In the genomic region with DNA sequence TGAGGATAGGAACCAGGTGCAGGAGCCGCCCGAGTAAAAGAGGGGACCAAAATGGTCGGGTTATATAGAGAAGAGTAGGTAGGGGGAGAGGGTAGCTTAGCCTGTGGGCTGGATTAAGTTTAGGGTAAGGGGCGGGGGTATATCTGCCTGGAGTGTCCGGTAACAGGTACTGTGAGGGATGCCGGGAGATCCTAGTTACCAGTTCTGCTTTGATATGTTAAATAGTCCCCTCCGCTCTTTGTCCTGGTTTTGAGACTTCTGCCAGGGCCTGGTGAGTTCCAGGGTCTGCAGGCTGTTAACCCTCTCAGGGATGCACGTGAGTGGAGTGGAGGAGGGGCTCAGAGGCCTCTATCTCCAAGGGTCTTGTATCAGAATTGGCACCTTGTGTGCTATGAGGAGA, we compare ENCODE assay signal across 10 mouse cellular contexts. TPM values are rescaled to one million over a fixed set of nuclear protein-coding genes. Genes with fewer than 3 reads are reported as not detected.
A peak's percentile ranks its signal among the peaks of the same experiment; 100 is the strongest.
DNase-seq lines count a peak whose midpoint lies in the region; ATAC-seq lines count a peak whose summit lies in the region.
"Had no signal": no experiment of that assay in that cellular context is flagged by ENCODE, and none has a peak within 500 bp of the region (broad histone marks: within the 10 kb centered on the region; RNA-seq: fewer than 3 reads in every experiment).

No protein-coding gene starts in this region.

- peak overlapping the region; percentile 98 for H3K4me3 ChIP-seq in liver, embryonic 11.5 days (ENCODE audit: low read depth, low read length)
- H3K4me3 ChIP-seq in embryonic facial prominence, embryonic 11.5 days (ENCODE audit: low read depth, low read length): peak overlapping the region; percentile 89
- H3K4me3 ChIP-seq in intestine, embryonic 15.5 days (replicated peaks): peak overlapping the region; percentile 86
- peak overlapping the region; percentile 96 for H3K4me3 ChIP-seq in neural tube, embryonic 13.5 days

- peaks cover 44% of the 10 kb centered on the region for H3K4me1 ChIP-seq in liver, embryonic 11.5 days (replicated peaks; ENCODE audit: control insufficient read depth, insufficient read depth, low read length)
- peaks cover 5% of the 10 kb centered on the region; the same call in 1 of the 2 replicates for H3K4me1 ChIP-seq in embryonic facial prominence, embryonic 11.5 days (ENCODE audit: control insufficient read depth, insufficient read depth, low read length)
- H3K4me1 ChIP-seq in intestine, embryonic 15.5 days (replicated peaks): peaks cover 51% of the 10 kb centered on the region
- H3K4me1 ChIP-seq in neural tube, embryonic 13.5 days (replicated peaks): peaks cover 80% of the 10 kb centered on the region

- H3K27me3 ChIP-seq in liver, embryonic 11.5 days (replicated peaks; ENCODE audit: control insufficient read depth, insufficient read depth, low read length): peaks cover 2% of the 10 kb centered on the region
- peaks cover 2% of the 10 kb centered on the region; the same call in 1 of the 2 replicates for H3K27me3 ChIP-seq in embryonic facial prominence, embryonic 11.5 days (ENCODE audit: control insufficient read depth, insufficient read depth, low read length)
- H3K27me3 ChIP-seq in intestine, embryonic 15.5 days (replicated peaks): no peaks in the 10 kb centered on the region
- peaks cover 20% of the 10 kb centered on the region for H3K27me3 ChIP-seq in neural tube, embryonic 13.5 days

- 18% methylated on average over 8 of the region's 8 CpGs for WGBS in liver, embryonic 11.5 days
- WGBS in embryonic facial prominence, embryonic 11.5 days: 4% methylated on average over 8 of the region's 8 CpGs
- WGBS in intestine, embryonic 15.5 days: 14% methylated on average over 8 of the region's 8 CpGs
- 7% methylated on average over 8 of the region's 8 CpGs for WGBS in neural tube, embryonic 13.5 days

- H3K9me3 ChIP-seq in liver, embryonic 11.5 days (ENCODE audit: control insufficient read depth, low read length): no peaks in the 10 kb centered on the region
- H3K9me3 ChIP-seq in embryonic facial prominence, embryonic 11.5 days (replicated peaks; ENCODE audit: control insufficient read depth, low read length): no peaks in the 10 kb centered on the region
- no peaks in the 10 kb centered on the region for H3K9me3 ChIP-seq in intestine, embryonic 15.5 days
- H3K9me3 ChIP-seq in neural tube, embryonic 13.5 days: no peaks in the 10 kb centered on the region

- H3K36me3 ChIP-seq in liver, embryonic 11.5 days (ENCODE audit: control insufficient read depth, insufficient read depth, low read length): peaks cover 31% of the 10 kb centered on the region
- peaks cover 7% of the 10 kb centered on the region for H3K36me3 ChIP-seq in embryonic facial prominence, embryonic 11.5 days (replicated peaks; ENCODE audit: control insufficient read depth, insufficient read depth, low read depth, low read length)
- H3K36me3 ChIP-seq in intestine, embryonic 15.5 days: peaks cover 11% of the 10 kb centered on the region
- H3K36me3 ChIP-seq in neural tube, embryonic 13.5 days: peaks cover 39% of the 10 kb centered on the region

- peak overlapping the region; percentile 95 for H3K4me2 ChIP-seq in liver, embryonic 11.5 days
- H3K4me2 ChIP-seq in embryonic facial prominence, embryonic 11.5 days (ENCODE audit: low read depth, low read length): peak overlapping the region; percentile 70
- H3K4me2 ChIP-seq in intestine, embryonic 15.5 days (replicated peaks): peak overlapping the region; percentile 93
- peak overlapping the region; percentile 92 for H3K4me2 ChIP-seq in neural tube, embryonic 13.5 days

- peak overlapping the region; percentile 100; the same call in 1 of the 2 replicates for H3K27ac ChIP-seq in liver, embryonic 11.5 days (ENCODE audit: low read depth, low read length)
- peak overlapping the region; percentile 98 for H3K27ac ChIP-seq in embryonic facial prominence, embryonic 11.5 days (replicated peaks; ENCODE audit: low read depth, low read length)
- no peak overlapping the region for H3K27ac ChIP-seq in intestine, embryonic 15.5 days
- H3K27ac ChIP-seq in neural tube, embryonic 13.5 days (replicated peaks): peak overlapping the region; percentile 98

- no peak for DNase-seq in liver, embryonic 11.5 days (ENCODE audit: low spot score)
- DNase-seq in liver: no peak
- peak; percentile 67 for DNase-seq in embryonic facial prominence, embryonic 11.5 days (ENCODE audit: low spot score)
- no peak for DNase-seq in cerebellum, postnatal 36 days
- no peak for DNase-seq in cerebellum, postnatal 10 days
- DNase-seq in kidney, postnatal 4 days: no peak

- no peak for ATAC-seq in liver, embryonic 11.5 days (replicated peaks; ENCODE audit: low FRiP score)
- peak; percentile 31 for ATAC-seq in embryonic facial prominence, embryonic 11.5 days (replicated peaks; ENCODE audit: insufficient number of reproducible peaks, low FRiP score, low TSS enrichment, low read depth)
- ATAC-seq in intestine, embryonic 15.5 days: no peak
- 0 out of 2 replicates have a peak, but pooled peaks have one; percentile 6 for ATAC-seq in neural tube, embryonic 13.5 days (ENCODE audit: low read depth)

- H3K9ac ChIP-seq in liver, embryonic 11.5 days (ENCODE audit: low read depth, low read length): peak overlapping the region; percentile 99
- H3K9ac ChIP-seq in embryonic facial prominence, embryonic 11.5 days (replicated peaks; ENCODE audit: low read length): peak overlapping the region; percentile 99
- H3K9ac ChIP-seq in intestine, embryonic 15.5 days: peak overlapping the region; percentile 93
- H3K9ac ChIP-seq in neural tube, embryonic 13.5 days: peak overlapping the region; percentile 98

RNA-seq across cellular contexts. Expression of gene Rcc2, which starts 3.3 kb away (rescaled TPM):
- polyA plus RNA-seq in liver, embryonic 11.5 days (2014; fragmentation: Nextera tagmentation; extraction: Ambion mirVana): 66.7 and 74.5 TPM in 2 replicates
- polyA plus RNA-seq in embryonic facial prominence, embryonic 11.5 days (2014; fragmentation: Nextera tagmentation; extraction: Ambion mirVana): 69.8 and 87.5 TPM in 2 replicates
- 37.8 and 43.8 TPM in 2 replicates for polyA plus RNA-seq in intestine, embryonic 15.5 days (2015; fragmentation: Nextera tagmentation; extraction: Ambion mirVana)
- 23.4 and 30.7 TPM in 2 replicates for polyA plus RNA-seq in neural tube, embryonic 13.5 days (2015; fragmentation: Nextera tagmentation; extraction: Ambion mirVana)

RNA-seq across cellular contexts. Expression of gene Arhgef10l, which starts 37.8 kb away (rescaled TPM):
- 5.0 and 6.7 TPM in 2 replicates for polyA plus RNA-seq in liver, embryonic 11.5 days (2014; fragmentation: Nextera tagmentation; extraction: Ambion mirVana)
- 8.7 and 10.5 TPM in 2 replicates for polyA plus RNA-seq in embryonic facial prominence, embryonic 11.5 days (2014; fragmentation: Nextera tagmentation; extraction: Ambion mirVana)
- polyA plus RNA-seq in intestine, embryonic 15.5 days (2015; fragmentation: Nextera tagmentation; extraction: Ambion mirVana): 15.3 and 16.2 TPM in 2 replicates
- polyA plus RNA-seq in neural tube, embryonic 13.5 days (2015; fragmentation: Nextera tagmentation; extraction: Ambion mirVana): 28.6 and 28.8 TPM in 2 replicates

RNA-seq across cellular contexts. Expression of gene Padi6, which starts 38.8 kb away (rescaled TPM):
- not detected in 2 replicates for polyA plus RNA-seq in liver, embryonic 11.5 days (2014; fragmentation: Nextera tagmentation; extraction: Ambion mirVana)
- not detected in 2 replicates for polyA plus RNA-seq in embryonic facial prominence, embryonic 11.5 days (2014; fragmentation: Nextera tagmentation; extraction: Ambion mirVana)
- 0.11 and 0.15 TPM in 2 replicates for polyA plus RNA-seq in intestine, embryonic 15.5 days (2015; fragmentation: Nextera tagmentation; extraction: Ambion mirVana)
- not detected in 2 replicates for polyA plus RNA-seq in neural tube, embryonic 13.5 days (2015; fragmentation: Nextera tagmentation; extraction: Ambion mirVana)
- polyA plus RNA-seq: adrenal gland, adult 2 months; large intestine, adult 2 months had no signal

Comparison
In these comparisons a context has a peak if more than half of its experiments do, and no peak if none do; other contexts are left out.
1. ATAC-seq: peak in embryonic facial prominence, embryonic 11.5 days (single experiment) and neural tube, embryonic 13.5 days (single experiment); none in liver, embryonic 11.5 days (single experiment) and intestine, embryonic 15.5 days (single experiment).
2. Peak in every context shown above with its lines, with median percentiles within 50 percentile points of each other: H3K4me2 ChIP-seq, H3K4me3 ChIP-seq and H3K9ac ChIP-seq.